Mouse (Mus musculus) intestine, embryonic 16.5 days (tissue): Measurements from ENCODE around the gene Zfp871. TPM values are rescaled to one million over a fixed set of nuclear protein-coding genes. Genes with fewer than 3 reads are reported as not detected.

Source experiments
- ATAC-seq: fragments of 200-750 bp; cut with Nextera tagmentation; 2 replicates; pipeline ENCODE4 v1.8.0; 2017; ENCODE audit warnings: moderate TSS enrichment, moderate library complexity
- H3K27ac ChIP-seq: fragments of 300-500 bp; sonication (generic); 2 replicates; pipeline ENCODE4 v1.5.1; 2014; ENCODE audit warnings: mild to moderate bottlenecking, low read length
- H3K27me3 ChIP-seq: fragments of 300-500 bp; sonication (generic); replicated peaks from 2 replicates; pipeline ENCODE4 v1.6.1; 2014; ENCODE audit warnings: low read length, control low read depth, mixed read lengths; ENCODE audit not compliant: control insufficient read depth, insufficient read depth
- H3K36me3 ChIP-seq: fragments of 300-500 bp; sonication (generic); 2 replicates; pipeline ENCODE4 v1.6.1; 2014; ENCODE audit warnings: low read length, control low read depth; ENCODE audit not compliant: control insufficient read depth, insufficient read depth
- H3K4me1 ChIP-seq: fragments of 300-500 bp; sonication (generic); 2 replicates; pipeline ENCODE4 v1.6.1; 2014; ENCODE audit warnings: low read length, control low read depth, mixed read lengths; ENCODE audit not compliant: control insufficient read depth, insufficient read depth
- H3K4me2 ChIP-seq: fragments of 300-500 bp; sonication (generic); 2 replicates; pipeline ENCODE4 v1.6.1; 2014; ENCODE audit warnings: low read depth, low read length, control low read depth
- H3K4me3 ChIP-seq: fragments of 300-500 bp; sonication (generic); 2 replicates; pipeline ENCODE4 v1.5.1; 2014; ENCODE audit warnings: mild to moderate bottlenecking, low read length
- H3K9ac ChIP-seq: fragments of 300-500 bp; sonication (generic); 2 replicates; pipeline ENCODE4 v1.6.1; 2014; ENCODE audit warnings: low read depth, low read length
- H3K9me3 ChIP-seq: fragments of 300-500 bp; sonication (generic); 2 replicates; pipeline ENCODE4 v1.6.1; 2016; ENCODE audit warnings: low read length, control low read depth; ENCODE audit not compliant: control insufficient read depth
- WGBS: fragments of 180-500 bp; shearing (Covaris S2); extraction: QIAGEN DNeasy Blood & Tissue Kit; methylation state at CpG from one replicate; pipeline ENCODE4 v1.1.7; 2014; 5-methylcytosine and 5-hydroxymethylcytosine counted together
- polyA plus RNA-seq: library from polyadenylated mRNA; unstranded; fragments of >200 nt; fragmentation: Nextera tagmentation; extraction: Ambion mirVana; gene quantifications from 2 replicates; pipeline ENCODE4 v1.2.1, GENCODE M21; 2015

Zfp871 gene
- polyA plus RNA-seq, 1 experiment from 2014 or later = 26.5 TPM

DNA sequence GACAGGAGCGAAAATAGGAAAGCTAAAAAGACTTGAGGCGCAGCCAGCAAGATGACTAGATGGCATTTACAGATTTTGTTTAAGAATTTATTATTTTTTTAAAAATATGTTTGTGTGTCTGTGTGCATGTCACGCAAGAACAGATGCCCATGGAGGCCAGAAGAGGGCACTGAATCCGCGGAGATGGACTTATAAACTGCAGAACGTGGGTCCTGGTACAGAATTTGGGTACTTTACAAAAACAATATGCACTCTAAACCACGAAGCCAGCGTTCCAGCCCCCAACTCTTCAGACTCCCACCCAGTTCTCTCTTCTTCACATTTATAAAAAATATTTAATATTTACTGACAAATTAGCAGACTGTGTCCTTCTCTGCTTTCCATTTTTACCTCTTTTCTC lies 1.2 kb upstream of the Zfp871 start:
- WGBS = 78% methylated on average over 8 of the region's 8 CpGs
- Histone ChIP-seq H3K9ac (no peak overlapping the region), H3K9me3 (no peaks in the 10 kb centered on the region), H3K27ac (no peak overlapping the region), H3K4me1 (peaks cover 18% of the 10 kb centered on the region), H3K36me3 (peaks cover under 1% of the 10 kb centered on the region; the same call in 1 of the 2 replicates), H3K27me3 (no peaks in the 10 kb centered on the region), H3K4me2 (peak overlapping the region; percentile 74; the same call in 1 of the 2 replicates), H3K4me3 (no peak overlapping the region; the same call in 1 of the 2 replicates)
- no peak for ATAC-seq

DNA sequence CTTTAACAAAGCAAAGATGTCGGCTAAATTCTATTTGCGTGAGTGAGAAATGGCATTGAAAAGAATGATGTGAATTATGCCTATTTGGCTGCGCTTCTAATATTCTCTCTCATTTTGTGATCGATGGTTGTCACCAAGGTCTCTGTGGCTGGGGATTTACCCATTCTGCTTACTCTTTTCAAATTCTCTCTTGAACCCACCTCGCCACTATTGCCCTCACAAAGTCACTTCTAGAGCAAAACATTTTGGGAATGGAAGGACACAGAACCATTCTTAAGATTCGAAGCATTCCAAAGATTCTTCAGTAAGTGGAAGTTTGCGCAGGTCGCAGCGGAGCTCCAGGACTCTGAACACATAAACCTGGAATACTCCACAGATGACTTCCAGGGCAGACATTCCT lies 489 bp upstream of the Zfp871 start:
- peak overlapping the region; percentile 74 for H3K4me2 ChIP-seq

GRCm38 (mm10) chr17:32787436-32788093 lies 522 bp downstream of the Zfp871 start:
- H3K4me1 ChIP-seq = peaks cover 18% of the 10 kb centered on the region
- under 1% methylated on average over 31 of the region's 31 CpGs for WGBS
- H3K27me3 ChIP-seq = no peaks in the 10 kb centered on the region
- H3K9ac ChIP-seq = peak overlapping the region; percentile 96
- peak overlapping the region; percentile 78 for H3K4me3 ChIP-seq
- H3K4me2 ChIP-seq = peak overlapping the region; percentile 68
- peaks cover 10% of the 10 kb centered on the region for H3K36me3 ChIP-seq
- no peaks in the 10 kb centered on the region for H3K9me3 ChIP-seq
- peak overlapping the region; percentile 97 for H3K27ac ChIP-seq
- peak; percentile 93 for ATAC-seq

More for the DNA sequence above, 489 bp upstream of the Zfp871 start:
- no peaks in the 10 kb centered on the region for H3K9me3 ChIP-seq
- ATAC-seq = no peak
- peak overlapping the region; percentile 54; the same call in 1 of the 2 replicates for H3K9ac ChIP-seq
- peak overlapping the region; percentile 8; the same call in 1 of the 2 replicates for H3K27ac ChIP-seq
- H3K4me3 ChIP-seq = peak overlapping the region; percentile 78
- H3K4me1 ChIP-seq = peaks cover 18% of the 10 kb centered on the region
- WGBS = 4% methylated on average over 9 of the region's 9 CpGs
- H3K27me3 ChIP-seq = no peaks in the 10 kb centered on the region
- H3K36me3 ChIP-seq = peaks cover 7% of the 10 kb centered on the region

- 0 out of 2 replicates have a peak, but pooled peaks have one; percentile 0 for ATAC-seq
- H3K9ac ChIP-seq = peak overlapping the region; percentile 96
Observed at GRCm38 (mm10) chr17:32786944-32787343, 1.1 kb downstream of the Zfp871 start.

GRCm38 (mm10) chr17:32785656-32786055 lies 2.4 kb downstream of the Zfp871 start:
- Histone ChIP-seq H3K4me2 (peak overlapping the region; percentile 68; the same call in 1 of the 2 replicates), H3K27ac (no peak overlapping the region), H3K9me3 (no peaks in the 10 kb centered on the region), H3K4me3 (no peak overlapping the region), H3K9ac (no peak overlapping the region), H3K36me3 (peaks cover 10% of the 10 kb centered on the region), H3K27me3 (no peaks in the 10 kb centered on the region), H3K4me1 (peaks cover 18% of the 10 kb centered on the region)
- WGBS = 86% methylated on average over 3 of the region's 3 CpGs
- no peak for ATAC-seq

More at GRCm38 (mm10) chr17:32786944-32787343, 1.1 kb downstream of the Zfp871 start:
- 52% methylated on average over 6 of the region's 6 CpGs for WGBS
- Histone ChIP-seq H3K4me1 (peaks cover 18% of the 10 kb centered on the region), H3K9me3 (no peaks in the 10 kb centered on the region), H3K27me3 (no peaks in the 10 kb centered on the region), H3K4me3 (peak overlapping the region; percentile 78), H3K4me2 (peak overlapping the region; percentile 68), H3K36me3 (peaks cover 10% of the 10 kb centered on the region), H3K27ac (no peak overlapping the region)

- H3K9ac ChIP-seq = no peak overlapping the region
- 94% methylated on average over 3 of the region's 3 CpGs for WGBS
- H3K36me3 ChIP-seq = peaks cover 30% of the 10 kb centered on the region
- H3K4me2 ChIP-seq = no peak overlapping the region
- ATAC-seq = no peak
- H3K27ac ChIP-seq = no peak overlapping the region
- H3K4me3 ChIP-seq = no peak overlapping the region
- no peaks in the 10 kb centered on the region for H3K27me3 ChIP-seq
- no peaks in the 10 kb centered on the region for H3K9me3 ChIP-seq
- no peaks in the 10 kb centered on the region for H3K4me1 ChIP-seq
Observed at GRCm38 (mm10) chr17:32777564-32777963, 10.5 kb downstream of the Zfp871 start.

DNA sequence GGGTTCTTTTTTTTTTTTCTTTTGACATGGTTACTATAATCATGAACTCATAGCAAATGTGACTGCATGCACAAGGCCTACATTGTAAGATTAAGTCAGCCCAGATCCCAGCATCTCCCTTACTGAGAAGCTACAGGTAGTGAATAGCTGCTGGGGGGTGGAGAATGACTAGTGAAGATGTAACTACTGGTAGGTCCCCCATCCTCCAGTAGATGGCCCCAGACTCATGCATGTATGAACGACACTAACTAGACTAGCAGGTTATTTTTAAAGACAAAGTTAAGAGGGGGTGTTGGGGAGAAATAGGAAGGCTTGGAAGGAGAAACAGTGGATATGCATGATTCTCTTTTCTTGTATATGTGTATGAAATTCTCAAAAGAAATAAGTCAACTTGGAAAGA lies 16.9 kb downstream of the Zfp871 start:
- WGBS = 80% methylated on average over 1 of the region's 1 CpGs
- no peak overlapping the region for H3K27ac ChIP-seq
- no peak for ATAC-seq
- H3K36me3 ChIP-seq = peaks cover 38% of the 10 kb centered on the region
- H3K27me3 ChIP-seq = no peaks in the 10 kb centered on the region
- no peaks in the 10 kb centered on the region for H3K9me3 ChIP-seq
- no peak overlapping the region for H3K9ac ChIP-seq
- H3K4me2 ChIP-seq = no peak overlapping the region
- no peaks in the 10 kb centered on the region for H3K4me1 ChIP-seq
- H3K4me3 ChIP-seq = no peak overlapping the region

GRCm38 (mm10) chr17:32766422-32766821 lies 21.7 kb downstream of the Zfp871 start:
- H3K9me3 ChIP-seq = no peaks in the 10 kb centered on the region
- no peak overlapping the region for H3K4me2 ChIP-seq
- H3K27ac ChIP-seq = no peak overlapping the region
- no peak overlapping the region for H3K9ac ChIP-seq
- no peak for ATAC-seq
- H3K27me3 ChIP-seq = no peaks in the 10 kb centered on the region
- H3K36me3 ChIP-seq = peaks cover 30% of the 10 kb centered on the region
- no peaks in the 10 kb centered on the region for H3K4me1 ChIP-seq
- H3K4me3 ChIP-seq = no peak overlapping the region
- 99% methylated on average over 2 of the region's 2 CpGs for WGBS

DNA sequence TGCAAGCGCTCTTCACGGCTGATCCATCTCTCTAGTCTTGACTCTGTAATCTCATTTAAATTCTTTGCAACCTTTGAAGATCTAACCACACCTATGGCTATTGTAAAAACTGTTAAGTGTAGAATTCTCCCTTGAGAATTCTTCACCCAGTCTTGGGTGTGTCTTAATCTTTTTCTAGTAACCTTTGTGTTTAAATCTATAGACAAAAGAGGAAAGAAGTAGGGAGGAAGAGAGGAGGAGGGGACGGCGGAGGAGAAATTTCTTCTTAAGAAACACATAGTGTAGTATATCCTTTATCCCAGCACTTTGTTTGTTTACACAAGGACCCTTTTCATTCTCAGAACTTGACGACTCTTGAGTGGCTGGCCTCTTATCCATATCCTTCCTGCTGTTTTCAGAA lies 30.8 kb downstream of the Zfp871 start:
- Histone ChIP-seq H3K4me1 (no peaks in the 10 kb centered on the region), H3K27me3 (no peaks in the 10 kb centered on the region), H3K9me3 (no peaks in the 10 kb centered on the region), H3K4me3 (no peak overlapping the region), H3K27ac (no peak overlapping the region), H3K9ac (no peak overlapping the region), H3K36me3 (no peaks in the 10 kb centered on the region), H3K4me2 (no peak overlapping the region)
- 60% methylated on average over 5 of the region's 5 CpGs for WGBS
- ATAC-seq = no peak
